Mouse (Mus musculus) thymus, postnatal 14 days (tissue): Measurements from ENCODE around the gene Golga1.

Source experiments
- DNase-seq: peaks from one replicate; pipeline ENCODE4 v3.0.0; 2021

The Golga1 gene

DNA sequence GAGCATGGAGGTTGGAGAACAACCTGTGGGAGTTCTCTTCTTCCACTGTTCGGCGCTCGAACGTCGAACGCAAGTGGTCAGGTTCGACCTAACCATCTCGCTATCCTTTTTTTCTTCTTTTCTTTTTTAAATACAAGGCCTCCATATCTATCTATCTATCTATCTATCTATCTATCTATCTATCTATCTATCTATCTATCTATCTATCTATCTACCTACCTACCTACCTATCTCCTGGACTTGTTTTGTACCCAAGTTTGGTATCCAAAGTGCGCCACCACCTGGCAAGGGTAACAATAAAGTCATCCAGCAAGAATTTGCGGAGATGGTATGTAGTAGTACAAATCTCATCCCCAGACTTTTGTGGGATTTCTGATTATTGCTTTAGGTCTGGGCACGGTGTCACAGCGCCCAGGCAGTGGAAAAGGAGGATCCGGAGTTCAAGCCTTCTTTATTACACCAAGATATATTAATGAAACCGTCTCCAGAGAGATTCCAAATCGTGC lies 59.7 kb downstream of the Golga1 start, which contains the start of gene Rpl35:
Gene Rpl35, minus strand, starts transcription at position 51 of the 506 bp plus-strand sequence.
- DNase-seq = peak; percentile 73

- DNase-seq = peak; percentile 94
These were observed 60.4 kb downstream of the Golga1 start, which contains the start of gene Arpc5l for GRCm38 (mm10) chr2:39004880-39005435. Arpc5l (plus strand) TSS chr2:39005348.

DNA sequence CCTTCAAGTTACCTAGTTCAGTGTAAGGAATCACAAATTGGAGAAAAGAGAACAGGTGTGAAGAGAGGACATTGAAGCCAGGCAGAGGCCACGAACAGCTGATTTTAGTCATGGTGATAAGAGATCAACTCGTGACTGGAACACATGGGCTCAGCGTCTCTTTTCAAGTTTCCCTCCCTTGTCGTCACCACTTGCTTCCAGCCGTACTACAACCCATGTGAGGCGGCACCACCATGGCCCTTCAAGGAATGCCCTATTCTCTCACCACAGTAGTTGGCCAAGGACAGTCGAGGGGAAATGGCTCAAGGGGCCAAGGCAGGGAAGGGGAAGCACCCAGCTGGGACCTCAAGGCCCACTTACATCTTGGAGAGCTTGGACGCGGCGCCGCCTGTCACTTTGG lies 61.0 kb downstream of the Golga1 start:
- peak; percentile 35 for DNase-seq

GRCm38 (mm10) chr2:39003512-39003911 lies 61.8 kb downstream of the Golga1 start:
- no peak for DNase-seq

DNA sequence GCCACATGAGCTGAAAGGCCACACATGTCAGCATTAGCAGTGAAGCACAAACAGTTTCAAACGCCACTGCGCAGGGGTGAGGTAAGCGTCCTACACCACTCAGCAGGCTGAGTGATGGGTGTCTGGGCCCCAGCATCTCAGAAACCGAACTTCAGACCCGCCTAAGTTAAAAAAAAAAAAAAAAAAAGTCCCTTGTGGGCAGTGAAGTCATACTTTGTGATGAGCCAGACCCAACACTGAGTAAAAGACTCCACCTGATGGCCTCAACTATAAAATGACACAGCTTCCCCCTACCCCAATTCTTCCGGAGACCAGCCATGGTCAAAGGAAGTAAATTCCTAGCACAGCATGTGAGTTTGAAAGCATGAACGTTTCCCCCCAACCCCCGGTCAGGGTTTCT lies 62.2 kb downstream of the Golga1 start:
- no peak for DNase-seq

DNA sequence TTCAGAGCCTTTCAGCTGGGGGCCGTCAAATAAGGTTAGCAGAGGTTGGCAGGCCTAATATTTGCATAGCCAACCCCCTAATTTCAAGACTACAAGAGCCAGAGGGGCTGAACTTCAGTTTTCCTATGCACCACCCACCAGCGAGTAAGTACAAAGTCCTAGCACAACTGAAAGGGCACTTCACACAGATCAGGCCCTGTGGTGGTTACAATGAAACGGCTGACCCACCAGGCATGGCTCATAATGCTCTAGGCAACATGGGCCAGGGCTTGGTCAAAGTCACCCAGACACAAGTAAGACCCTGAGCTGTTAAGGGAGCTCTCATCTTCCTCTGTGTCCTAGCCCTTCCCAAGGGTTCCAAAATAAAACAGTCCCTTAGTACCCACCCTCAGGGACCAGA lies 63.5 kb downstream of the Golga1 start:
- no peak for DNase-seq

- no peak for DNase-seq
These were observed 64.8 kb downstream of the Golga1 start for GRCm38 (mm10) chr2:39000587-39000919.

DNA sequence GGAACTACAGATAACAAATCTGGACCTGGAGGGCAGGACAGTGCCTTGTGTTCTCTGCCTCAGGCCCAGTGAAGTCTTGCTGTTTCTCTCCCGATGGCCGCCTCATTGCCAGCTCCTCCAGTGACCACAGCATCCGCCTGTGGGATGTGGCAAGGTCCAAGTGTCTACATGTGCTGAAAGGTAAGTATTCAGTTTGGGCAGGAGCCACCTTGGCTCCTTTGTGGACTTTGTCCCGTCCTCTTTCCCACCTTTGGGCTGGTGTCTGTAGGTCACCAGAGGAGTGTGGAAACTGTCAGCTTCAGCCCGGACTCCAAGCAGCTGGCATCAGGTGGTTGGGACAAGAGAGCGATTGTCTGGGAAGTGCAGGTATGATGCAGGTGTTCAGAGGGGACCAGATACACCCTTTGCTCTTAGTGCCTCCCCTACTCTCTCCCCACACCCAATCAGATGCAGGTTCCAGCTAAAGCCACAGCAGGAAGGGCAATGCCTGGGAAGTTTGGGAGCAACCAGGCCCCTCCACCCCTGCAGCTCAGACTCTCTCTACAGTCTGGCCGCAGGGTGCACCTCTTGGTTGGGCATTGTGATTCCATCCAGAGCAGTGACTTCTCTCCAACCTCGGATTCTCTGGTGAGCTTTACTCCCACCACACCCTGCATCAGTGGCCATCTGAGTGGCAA lies 65.3 kb downstream of the Golga1 start:
- DNase-seq = no peak

GRCm38 (mm10) chr2:38999381-38999780 lies 66.0 kb downstream of the Golga1 start:
- no peak for DNase-seq

- peak; percentile 88 for DNase-seq
These were observed 67.7 kb downstream of the Golga1 start, which contains the start of gene Wdr38 for GRCm38 (mm10) chr2:38997386-38998374. Wdr38 (plus strand) TSS chr2:38997476.

DNA sequence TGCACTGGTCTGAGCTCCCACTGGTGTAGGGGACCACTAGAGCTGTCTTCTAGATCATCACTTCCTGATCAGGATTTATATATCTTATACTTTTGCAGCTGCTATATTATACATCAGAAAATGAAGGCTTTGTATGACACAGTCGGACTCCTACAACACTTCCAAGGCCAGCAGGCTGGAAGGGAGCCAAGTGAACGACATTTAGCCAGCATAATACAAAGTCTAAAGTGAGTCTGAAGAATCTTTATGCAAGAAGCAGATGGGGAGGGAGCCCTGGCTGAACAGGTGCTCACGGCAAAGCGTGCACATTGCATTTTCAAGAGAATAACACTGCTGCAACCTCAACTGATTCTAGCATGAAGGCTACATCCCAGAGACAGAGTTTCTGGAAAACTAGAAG lies 72.9 kb downstream of the Golga1 start:
- no peak for DNase-seq

GRCm38 (mm10) chr2:38992004-38992403 lies 73.3 kb downstream of the Golga1 start:
- DNase-seq = no peak

- no peak for DNase-seq
These were observed 76.4 kb downstream of the Golga1 start for GRCm38 (mm10) chr2:38988929-38989328.

- peak; percentile 63 for DNase-seq
These were observed 77.4 kb downstream of the Golga1 start for GRCm38 (mm10) chr2:38987803-38988510.

DNA sequence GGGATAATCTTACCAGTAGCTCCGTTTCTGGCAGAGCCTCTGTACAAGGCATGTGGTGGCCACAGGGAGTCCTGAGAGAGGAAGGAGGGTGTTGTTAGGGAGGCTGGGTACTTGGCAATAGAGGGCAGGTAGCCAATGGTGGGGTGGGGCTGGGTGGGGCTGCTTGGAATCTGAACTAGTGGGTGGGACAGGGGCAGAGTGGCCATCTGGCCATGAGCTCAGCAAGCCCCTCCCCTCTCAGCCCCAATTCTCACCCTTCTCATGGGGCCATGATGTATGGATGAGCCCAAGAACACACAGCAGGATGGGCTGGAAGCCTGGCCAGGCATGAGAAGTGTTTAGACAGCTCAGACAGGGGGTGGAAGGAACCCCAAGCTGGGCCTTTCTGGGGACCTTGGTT lies 78.0 kb downstream of the Golga1 start:
- no peak for DNase-seq

DNA sequence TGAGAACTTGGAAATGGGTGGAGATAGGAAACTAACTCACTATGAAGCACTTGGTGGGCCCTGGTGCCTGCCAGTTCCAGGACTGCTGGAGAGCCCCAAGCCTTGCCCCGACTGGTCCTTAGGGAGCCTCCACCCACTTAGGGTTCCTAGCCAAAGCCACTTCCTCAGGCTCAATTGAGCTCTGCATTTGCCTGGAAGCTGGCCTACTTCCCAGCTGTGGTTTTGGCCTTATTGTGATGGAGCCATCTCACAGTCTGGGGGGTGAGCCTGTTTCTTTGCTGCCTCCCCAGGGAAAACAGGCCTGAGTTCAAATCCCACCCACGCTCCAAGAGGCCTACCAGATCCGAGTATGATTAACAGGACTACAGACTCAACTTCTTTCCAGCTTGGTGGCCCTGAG lies 78.8 kb downstream of the Golga1 start:
- no peak for DNase-seq

DNA sequence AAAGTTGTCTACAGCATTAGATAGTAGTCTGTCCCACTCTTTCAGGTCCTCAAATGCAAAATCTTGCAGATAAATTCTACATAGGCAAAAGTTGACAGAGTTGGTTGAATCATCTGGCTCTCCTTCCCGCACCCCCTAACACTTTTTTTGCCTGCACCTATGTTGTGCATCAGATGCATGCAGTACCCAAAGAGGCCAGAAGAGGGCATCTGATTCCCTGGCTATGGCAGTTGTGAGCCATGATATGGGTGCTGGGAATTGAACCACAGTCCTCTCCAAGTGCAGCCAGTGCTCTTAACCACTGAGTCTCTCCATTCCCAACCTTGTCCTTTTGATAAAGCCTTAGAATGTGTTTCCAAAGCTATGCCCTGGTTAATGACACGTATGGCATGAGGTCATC lies 81.9 kb downstream of the Golga1 start:
- DNase-seq = no peak

DNA sequence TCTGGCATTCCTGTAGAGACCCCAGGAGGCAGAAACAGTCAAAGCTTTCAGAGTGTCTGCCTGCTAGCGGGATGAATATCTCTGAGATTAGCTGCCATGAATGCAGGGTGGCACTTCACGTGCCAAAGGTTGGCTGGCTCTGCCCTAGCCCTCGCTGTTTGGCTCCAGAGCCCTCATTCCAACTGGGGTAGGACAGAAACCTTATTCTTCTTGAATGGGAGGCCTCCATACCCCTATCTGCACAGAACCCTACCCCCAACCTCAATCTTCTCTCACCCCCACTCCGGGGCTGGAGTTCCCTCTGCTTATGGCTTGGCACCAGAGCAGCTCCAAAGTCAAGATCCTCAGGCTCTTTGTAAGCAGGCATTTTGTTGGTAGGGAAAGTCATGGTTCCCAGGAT lies 87.5 kb downstream of the Golga1 start:
- DNase-seq = no peak

GRCm38 (mm10) chr2:38975941-38976805 lies 89.2 kb downstream of the Golga1 start:
- DNase-seq = no peak

- no peak for DNase-seq
These were observed 90.2 kb downstream of the Golga1 start for GRCm38 (mm10) chr2:38975181-38975580.

DNA sequence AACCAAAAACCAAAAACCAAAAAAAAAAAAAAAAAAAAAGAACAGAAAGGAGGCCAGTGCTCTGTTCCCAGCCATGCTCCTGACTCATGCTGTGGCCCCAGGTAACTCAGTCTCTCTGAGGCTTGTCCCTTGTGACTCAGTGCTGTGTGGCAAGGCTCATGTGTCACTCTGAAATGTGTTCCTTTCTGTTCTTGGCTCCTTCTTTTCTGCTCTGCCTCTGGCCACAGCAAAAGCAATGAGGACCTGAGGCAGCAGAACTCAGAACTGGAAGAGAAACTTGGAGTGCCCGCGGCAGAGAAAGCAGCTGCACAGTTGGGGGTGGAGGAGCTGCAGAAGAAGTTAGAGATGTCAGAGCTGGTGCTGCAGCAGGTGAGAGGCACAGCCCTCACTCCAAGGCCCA lies 91.2 kb downstream of the Golga1 start:
- DNase-seq = no peak

- DNase-seq = no peak
These were observed 91.6 kb downstream of the Golga1 start for GRCm38 (mm10) chr2:38973701-38974100.
